Mouse (Mus musculus): ENCODE results near the gene Eed. TPM values are rescaled to one million over a fixed set of nuclear protein-coding genes. Genes with fewer than 3 reads are reported as not detected.

The Eed gene
- total and polyA plus RNA-seq, 3 experiments, result 108 to 267 (median 143) TPM

DNA sequence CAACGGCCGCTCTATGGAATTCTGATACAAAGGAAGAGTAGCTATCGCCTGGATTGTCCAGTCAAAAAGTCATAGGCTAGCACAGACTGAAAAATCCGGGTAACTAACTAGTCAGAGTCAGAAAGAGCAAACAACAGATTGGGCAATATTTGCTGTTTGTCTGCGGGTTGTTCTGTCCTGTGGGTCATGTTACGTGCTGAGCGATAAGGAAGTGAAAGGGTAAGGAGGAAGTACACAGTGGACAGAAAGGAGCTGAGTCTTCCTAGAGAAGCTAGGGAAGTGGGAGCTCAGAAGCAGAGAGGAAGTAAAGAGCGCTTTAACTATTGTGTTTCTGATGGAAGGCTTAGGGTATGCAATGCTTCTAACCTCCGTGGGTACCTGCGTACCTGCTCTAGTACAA, 38.8 kb upstream of the Eed start:
- Histone ChIP-seq H3K27ac (ENCODE audit: insufficient read depth, low read depth) (peak overlapping the region; percentile 40; the same call in 1 of the 2 replicates), H3K79me2 (replicated peaks; ENCODE audit: control insufficient read depth, extremely low read depth, insufficient read depth, poor library complexity, severe bottlenecking) (no peaks in the 10 kb centered on the region)
- dilution Hi-C loops (cut with MboI; ENCODE audit: extremely low pct_ligation_motif_present, extremely low pct_unique_long_range_greater_than_20kb, low sequenced_read_pairs), result no loop called here

DNA sequence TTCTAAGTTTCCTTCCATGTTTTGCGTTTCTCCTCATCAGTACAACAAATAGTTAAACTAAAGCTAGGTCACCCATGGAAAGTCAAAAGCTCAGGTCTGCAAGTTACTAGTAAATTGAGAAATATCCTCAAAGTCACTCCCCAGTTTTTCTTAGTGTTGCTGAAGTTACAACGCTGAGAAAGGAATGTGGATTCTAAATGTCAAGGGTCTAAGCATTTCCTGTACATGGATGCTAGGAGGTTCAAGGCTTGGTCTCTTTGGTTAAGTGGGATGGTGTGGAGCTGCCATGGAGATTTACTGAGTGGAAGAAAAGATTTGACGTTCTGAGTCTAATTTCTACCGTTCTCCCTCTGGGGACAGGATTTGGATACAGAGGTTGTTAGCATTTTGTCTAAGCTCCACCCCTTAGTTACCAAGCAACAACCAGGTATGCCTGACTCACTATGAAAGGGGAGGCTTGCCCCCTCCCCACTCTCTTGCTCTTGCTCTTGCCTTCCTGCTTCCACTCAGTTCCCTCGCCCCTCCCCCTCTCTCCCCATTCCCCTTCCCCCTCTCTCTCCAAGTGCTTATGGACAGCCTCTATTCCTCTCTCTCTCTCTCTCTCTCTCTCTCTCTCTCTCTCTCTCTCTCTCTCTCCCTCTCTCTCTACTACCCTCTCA, 36.3 kb upstream of the Eed start:
- TF ChIP-seq CHD2 (IDR thresholded peaks at IDR 0.05; ENCODE audit: low read length) (peak; percentile 60; the same call in 1 of the 2 replicates), MAX (IDR thresholded peaks at IDR 0.05; ENCODE audit: low read length) (no peak)
- H3K27me3 ChIP-seq (replicated peaks), result no peaks in the 10 kb centered on the region
- H3K4me2 ChIP-seq (ENCODE audit: insufficient read depth, low read depth, poor library complexity, severe bottlenecking), result peak overlapping the region; percentile 38; the same call in 1 of the 2 replicates
- H3K9me3 ChIP-seq (replicated peaks; ENCODE audit: low read length), result no peaks in the 10 kb centered on the region
- peaks cover 3 to 38% of the 10 kb centered on the region in 2 experiments for H3K4me1 ChIP-seq (ENCODE audit: control insufficient read depth in 1 of 2, insufficient read depth in 2 of 2)
- no peaks in the 10 kb centered on the region for H3K79me2 ChIP-seq (replicated peaks; ENCODE audit: control insufficient read depth, extremely low read depth, insufficient read depth, poor library complexity, severe bottlenecking)
- no peak overlapping the region for H3K27ac ChIP-seq (ENCODE audit: insufficient read depth, low read depth)
- dilution Hi-C loops (cut with MboI; ENCODE audit: extremely low pct_ligation_motif_present, extremely low pct_unique_long_range_greater_than_20kb, low sequenced_read_pairs) (no loop called here), in situ Hi-C loops (cut with MboI; ENCODE audit: low pct_ligation_motif_present, low pct_unique_long_range_greater_than_20kb, low sequenced_read_pairs) (loop anchor here (25.0 kb wide), 1 partner anchor 420 kb away; the partner anchor contains the start of genes Ccdc89 and Crebzf)
- DNase-seq (ENCODE audit: extremely low read depth), result peak; percentile 41
- no peak overlapping the region for H3K4me3 ChIP-seq (replicated peaks in 1 of 3; ENCODE audit: low read depth in 2 of 3, low read length in 2 of 3, poor library complexity in 1 of 3)
- H3K36me3 ChIP-seq (replicated peaks in 1 of 2; ENCODE audit: control insufficient read depth in 1 of 2, insufficient read depth in 1 of 2, low read length in 1 of 2), result no peaks in the 10 kb centered on the region
- no peak overlapping the region for H3K9ac ChIP-seq (ENCODE audit: insufficient read depth, low read depth)

More for the DNA sequence above, 38.8 kb upstream of the Eed start:
- no peaks in the 10 kb centered on the region for H3K9me3 ChIP-seq (replicated peaks; ENCODE audit: low read length)
- no peak overlapping the region for H3K4me3 ChIP-seq (replicated peaks in 1 of 3; ENCODE audit: low read depth in 2 of 3, low read length in 2 of 3, poor library complexity in 1 of 3)
- H3K4me2 ChIP-seq (ENCODE audit: insufficient read depth, low read depth, poor library complexity, severe bottlenecking), result peak overlapping the region; percentile 81
- no peaks in the 10 kb centered on the region for H3K36me3 ChIP-seq (replicated peaks in 1 of 2; ENCODE audit: control insufficient read depth in 1 of 2, insufficient read depth in 1 of 2, low read length in 1 of 2)
- H3K4me1 ChIP-seq (ENCODE audit: control insufficient read depth in 1 of 2, insufficient read depth in 2 of 2), result peaks cover 10 to 48% of the 10 kb centered on the region in 2 experiments
- no peaks in the 10 kb centered on the region for H3K27me3 ChIP-seq (replicated peaks)
- H3K9ac ChIP-seq (ENCODE audit: insufficient read depth, low read depth), result peak overlapping the region; percentile 35; the same call in 1 of the 2 replicates
- peak; percentile 67 for DNase-seq (ENCODE audit: extremely low read depth)
- TF ChIP-seq MEF2A (IDR thresholded peaks at IDR 0.05; ENCODE audit: borderline replicate concordance, low read depth, low read length) (peak; percentile 63; the same call in 1 of the 2 replicates), UBTF (IDR thresholded peaks at IDR 0.05; ENCODE audit: low read depth, low read length) (no peak), MAX (IDR thresholded peaks at IDR 0.05; ENCODE audit: low read length) (no peak), EP300 (IDR thresholded peaks at IDR 0.05; ENCODE audit: low read length) (peak; percentile 95), BHLHE40 (IDR thresholded peaks at IDR 0.05; ENCODE audit: low read depth, low read length) (peak; percentile 60), POLR2A (IDR thresholded peaks at IDR 0.05; ENCODE audit: low read depth, low read length) (0 out of 2 replicates have a peak, but pooled peaks have one; percentile 23), ZNF384 (IDR thresholded peaks at IDR 0.05; ENCODE audit: low read depth, low read length) (no peak), ETS1 (conservative IDR thresholded peaks at IDR 0.05; ENCODE audit: low read depth, low read length) (peak; percentile 70), HCFC1 (IDR thresholded peaks at IDR 0.05; ENCODE audit: low read depth, low read length) (0 out of 2 replicates have a peak, but pooled peaks have one; percentile 20), TCF12 (IDR thresholded peaks at IDR 0.05; ENCODE audit: low read depth, low read length) (peak; percentile 64; the same call in 1 of the 2 replicates), MAZ (IDR thresholded peaks at IDR 0.05; ENCODE audit: low read depth, low read length) (no peak), RCOR1 (conservative IDR thresholded peaks at IDR 0.05; ENCODE audit: low read depth, low read length) (peak; percentile 81), TBP (conservative IDR thresholded peaks at IDR 0.05; ENCODE audit: low read depth, low read length) (0 out of 2 replicates have a peak, but pooled peaks have one; percentile 29), IRF4 (IDR thresholded peaks at IDR 0.05; ENCODE audit: low read depth, low read length) (peak; percentile 95), CHD2 (IDR thresholded peaks at IDR 0.05; ENCODE audit: low read length) (peak; percentile 53; the same call in 1 of the 2 replicates), SIN3A (IDR thresholded peaks at IDR 0.05; ENCODE audit: low read length) (0 out of 2 replicates have a peak, but pooled peaks have one; percentile 16), ELF1 (IDR thresholded peaks at IDR 0.05; ENCODE audit: low read depth, low read length) (peak; percentile 82)
- in situ Hi-C loops (cut with MboI; ENCODE audit: low pct_ligation_motif_present, low pct_unique_long_range_greater_than_20kb, low sequenced_read_pairs), result loop anchor here (25.0 kb wide), 1 partner anchor 418 kb away; the partner anchor contains the start of genes Ccdc89 and Crebzf

Data from CH12.LX (cell line).